Mouse (Mus musculus) cortical plate, adult 2 months (tissue): Measurements from ENCODE around the gene Slc1a6. TPM values are rescaled to one million over a fixed set of nuclear protein-coding genes. Genes with fewer than 3 reads are reported as not detected.

Experiments used
- H3K27ac ChIP-seq: fragments of 200-500 bp; 2 replicates; pipeline ENCODE4 v1.5.1; 2012; ENCODE audit warnings: low read length, control low read depth, inconsistent platforms; ENCODE audit not compliant: insufficient read depth
- H3K4me1 ChIP-seq: fragments of 200-500 bp; 2 replicates; pipeline ENCODE4 v1.6.1; 2011; ENCODE audit warnings: low read length; ENCODE audit not compliant: control insufficient read depth, insufficient read depth
- H3K4me3 ChIP-seq: fragments of 200-500 bp; 2 replicates; pipeline ENCODE4 v1.5.1; 2011; ENCODE audit warnings: mild to moderate bottlenecking, low read length, control low read depth; ENCODE audit not compliant: insufficient read depth
- CTCF ChIP-seq: fragments of 200-500 bp; IDR thresholded peaks from 2 replicates; pipeline ENCODE4 v1.5.1; 2011; ENCODE audit warnings: mild to moderate bottlenecking, control low read depth, low read length; ENCODE audit not compliant: insufficient read depth; ENCODE audit errors: extremely low read depth
- POLR2A ChIP-seq: fragments of 200-500 bp; IDR thresholded peaks from 2 replicates; pipeline ENCODE4 v1.6.1; 2011; ENCODE audit warnings: mild to moderate bottlenecking, low read length, control low read depth; ENCODE audit not compliant: insufficient read depth; ENCODE audit errors: extremely low read depth
- polyA plus RNA-seq: library from polyadenylated mRNA; depleted of rRNA; stranded (reverse); fragments of >200 nt; gene quantifications from 2 replicates; pipeline ENCODE4 v1.2.3, GENCODE M21; 2012; rRNA removed

The Slc1a6 gene
- polyA plus RNA-seq = 8.8 and 10.0 TPM in 2 replicates

GRCm38 (mm10) chr10:78779981-78780651, at the start of gene Slc1a6:
TSS of gene Slc1a6 (plus strand) at chr10:78780496.
- Histone ChIP-seq H3K4me3 (peak within 1 kb of the TSS; percentile 69), H3K4me1 (no peaks in the 10 kb centered on the region; the same call in 1 of the 2 replicates), H3K27ac (no peak within 1 kb of the TSS)
- no peak; the same call in 1 of the 2 replicates for TF ChIP-seq POLR2A
- no peak for TF ChIP-seq CTCF

GRCm38 (mm10) chr10:78739821-78740220, 40.5 kb upstream of the Slc1a6 start:
- Histone ChIP-seq H3K4me3 (no peak overlapping the region), H3K27ac (no peak overlapping the region), H3K4me1 (no peaks in the 10 kb centered on the region)
- no peak for TF ChIP-seq POLR2A
- no peak for TF ChIP-seq CTCF

- no peak overlapping the region for H3K4me3 ChIP-seq
- no peak overlapping the region for H3K27ac ChIP-seq
- no peaks in the 10 kb centered on the region for H3K4me1 ChIP-seq
- no peak for TF ChIP-seq POLR2A
- no peak for TF ChIP-seq CTCF
Observed at GRCm38 (mm10) chr10:78743721-78744120, 36.6 kb upstream of the Slc1a6 start.

GRCm38 (mm10) chr10:78745453-78746232, 34.7 kb upstream of the Slc1a6 start:
- H3K4me1 ChIP-seq = no peaks in the 10 kb centered on the region
- TF ChIP-seq CTCF = 0 out of 2 replicates have a peak, but pooled peaks have one; percentile 10
- no peak for TF ChIP-seq POLR2A
- H3K4me3 ChIP-seq = no peak overlapping the region
- no peak overlapping the region for H3K27ac ChIP-seq

- Histone ChIP-seq H3K4me1 (no peaks in the 10 kb centered on the region), H3K4me3 (peak overlapping the region; percentile 42), H3K27ac (no peak overlapping the region)
- TF ChIP-seq CTCF (no peak), POLR2A (no peak; the same call in 1 of the 2 replicates)
Observed at GRCm38 (mm10) chr10:78747035-78747721, 33.1 kb upstream of the Slc1a6 start.

- H3K4me1 ChIP-seq = no peaks in the 10 kb centered on the region
- H3K27ac ChIP-seq = no peak overlapping the region
- H3K4me3 ChIP-seq = peak overlapping the region; percentile 42; the same call in 1 of the 2 replicates
- TF ChIP-seq CTCF = no peak
Observed at GRCm38 (mm10) chr10:78748161-78748560, 32.1 kb upstream of the Slc1a6 start.

- Histone ChIP-seq H3K27ac (no peak overlapping the region), H3K4me3 (no peak overlapping the region), H3K4me1 (no peaks in the 10 kb centered on the region)
- TF ChIP-seq CTCF (no peak), POLR2A (no peak)
Observed at GRCm38 (mm10) chr10:78748946-78749345, 31.4 kb upstream of the Slc1a6 start.

GRCm38 (mm10) chr10:78752452-78753191, 27.7 kb upstream of the Slc1a6 start, which contains the start of gene Ccdc105:
TSS of gene Ccdc105 (minus strand) at chr10:78753065.
- TF ChIP-seq POLR2A (peak; percentile 80), CTCF (no peak)
- Histone ChIP-seq H3K27ac (peak within 1 kb of the TSS; percentile 88), H3K4me3 (peak within 1 kb of the TSS; percentile 85), H3K4me1 (no peaks in the 10 kb centered on the region)

GRCm38 (mm10) chr10:78756021-78756420, 24.3 kb upstream of the Slc1a6 start:
- H3K4me1 ChIP-seq = no peaks in the 10 kb centered on the region
- no peak overlapping the region for H3K4me3 ChIP-seq
- TF ChIP-seq CTCF (peak; percentile 92), POLR2A (no peak)
- H3K27ac ChIP-seq = no peak overlapping the region
